Mouse (Mus musculus): ENCODE data around the gene Ralgapb.

Ralgapb gene

DNA sequence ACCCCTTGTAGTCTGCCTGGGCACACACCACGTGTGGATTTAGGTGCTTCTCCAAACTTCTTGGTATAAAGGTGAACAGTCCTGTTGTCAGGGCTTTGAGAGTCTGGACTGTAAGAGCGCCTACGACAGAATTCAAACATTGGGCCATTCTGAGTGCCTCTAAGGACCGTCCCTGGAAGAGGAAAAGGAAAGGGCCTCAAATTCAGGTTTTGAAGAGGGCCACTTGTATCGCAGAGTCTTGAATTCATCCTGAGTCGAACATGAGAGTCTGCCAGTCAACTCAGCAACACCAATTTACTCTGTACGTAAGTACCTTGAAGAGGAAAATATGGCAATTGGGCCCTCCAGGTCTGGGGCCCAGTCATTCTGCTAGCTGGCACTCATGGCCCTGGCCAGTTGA, 6.7 kb upstream of the Ralgapb start:
- no peak for DNase-seq (ENCODE audit: inconsistent ontology term)

DNA sequence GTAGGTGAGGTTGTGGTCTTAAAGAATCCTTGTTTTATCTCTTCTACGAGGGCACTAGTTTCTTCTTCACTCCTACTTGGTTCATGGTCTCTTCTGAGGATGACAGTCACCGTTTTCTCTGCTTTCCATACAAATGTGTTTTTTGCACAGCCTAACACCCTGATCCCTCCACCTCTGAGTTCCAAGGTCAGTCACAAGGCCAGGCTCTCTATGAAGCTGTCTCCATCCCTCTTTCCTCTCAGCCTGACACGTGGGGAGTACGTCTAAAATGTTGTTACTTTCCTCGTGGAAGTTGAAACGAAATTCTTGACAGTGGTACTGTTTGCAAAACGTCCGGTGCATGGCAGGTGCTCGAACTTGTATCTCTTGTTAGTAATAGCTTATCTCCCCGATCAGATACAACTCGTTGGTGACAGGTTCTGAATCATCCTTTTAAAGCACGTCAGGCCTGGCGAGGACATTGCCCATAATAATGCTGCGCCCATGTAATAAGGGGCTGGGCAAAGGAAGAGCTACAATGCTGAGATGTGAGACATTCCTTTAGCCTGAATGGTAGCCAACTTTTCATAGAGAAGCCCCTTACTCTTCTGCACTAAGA, 552 bp upstream of the Ralgapb start:
- DNase-seq (ENCODE audit: inconsistent ontology term): no peak

DNA sequence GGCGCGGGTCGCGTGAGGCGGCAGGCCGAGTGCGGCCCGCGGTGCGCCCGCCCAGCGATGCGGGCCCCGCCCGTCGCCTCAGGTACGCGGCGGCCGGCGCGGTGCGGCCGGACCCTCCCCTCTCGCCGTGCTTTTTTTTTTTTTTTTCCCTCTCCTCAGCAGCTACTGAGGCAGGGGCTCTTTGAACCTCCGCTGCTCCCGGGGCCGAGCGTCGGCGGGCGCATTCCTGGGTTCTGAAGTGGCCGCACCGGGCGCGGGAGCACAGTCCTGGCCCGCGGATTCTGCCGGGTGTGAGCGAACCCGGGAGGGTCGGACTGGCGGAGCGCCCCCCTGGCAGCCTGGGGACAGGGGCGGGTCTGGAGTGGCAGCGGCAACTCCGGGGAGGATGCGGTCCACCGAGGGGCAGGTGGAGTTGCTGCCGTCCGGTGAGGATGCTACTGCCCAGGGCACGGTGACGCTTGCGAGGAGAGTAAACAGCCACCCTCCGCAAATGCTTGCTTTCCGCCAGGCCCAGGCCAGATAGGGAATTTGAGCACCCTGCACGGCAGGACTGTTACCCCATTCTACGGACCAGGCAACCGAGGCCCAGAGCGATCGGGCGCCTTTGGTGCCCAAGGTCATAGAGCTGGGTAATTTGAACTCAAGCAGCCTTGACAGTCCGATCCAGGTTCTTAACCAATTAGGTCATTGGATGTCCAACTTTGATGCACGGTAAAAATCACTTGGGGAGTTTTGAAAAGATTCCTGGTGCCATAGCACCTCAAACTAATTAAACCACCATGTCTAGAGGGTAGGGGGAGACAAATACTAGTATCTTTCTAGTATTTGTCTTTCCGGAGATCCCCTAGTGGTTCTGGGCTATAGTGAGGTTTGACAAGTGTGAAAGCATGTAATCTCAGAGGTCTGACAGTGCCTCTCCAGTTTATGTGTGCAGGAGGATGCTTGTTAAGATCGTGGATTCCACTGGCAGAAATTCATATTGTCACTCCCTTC, 670 bp downstream of the Ralgapb start:
- peak; percentile 70 for DNase-seq (ENCODE audit: inconsistent ontology term)

DNA sequence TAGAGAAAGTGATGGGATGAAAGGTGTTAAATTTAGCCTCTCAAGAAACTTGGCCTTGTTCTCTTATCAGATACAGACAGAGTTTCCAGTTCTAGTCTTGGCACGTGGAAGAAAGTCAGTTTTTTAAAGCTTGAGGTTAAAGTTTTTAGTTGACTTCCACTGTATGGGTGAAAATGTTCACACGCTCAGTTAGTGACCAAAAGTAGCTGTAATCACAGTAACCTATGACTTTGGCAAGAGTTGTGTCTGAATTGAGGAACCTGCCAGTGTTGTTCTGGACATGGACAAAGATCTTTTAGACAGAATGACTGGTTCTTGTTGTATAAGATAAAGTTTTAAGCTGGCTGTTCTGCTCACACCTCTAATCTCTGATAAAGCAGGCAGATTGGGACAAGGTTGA, 3.6 kb downstream of the Ralgapb start:
- no peak for DNase-seq (ENCODE audit: inconsistent ontology term)

DNA sequence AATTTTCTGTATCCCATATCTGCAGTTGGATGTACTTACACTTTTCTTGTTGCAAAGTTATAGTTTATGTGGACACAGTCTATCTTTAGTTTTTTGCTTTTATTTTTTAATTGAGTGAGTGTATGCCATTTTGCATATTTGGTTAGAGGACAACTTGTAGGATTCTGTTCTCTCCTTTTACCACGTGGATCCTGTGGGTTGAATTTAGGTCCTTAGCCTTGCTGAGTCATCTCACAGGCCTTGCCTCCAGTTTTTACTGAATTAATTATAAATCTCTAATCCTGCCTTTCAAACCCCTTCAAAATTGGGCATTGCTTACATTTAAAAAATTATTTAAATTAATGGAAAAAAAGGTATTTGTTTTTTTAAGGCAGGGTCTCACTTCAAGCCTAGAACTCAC, 6.2 kb downstream of the Ralgapb start:
- no peak for DNase-seq (ENCODE audit: inconsistent ontology term)

DNA sequence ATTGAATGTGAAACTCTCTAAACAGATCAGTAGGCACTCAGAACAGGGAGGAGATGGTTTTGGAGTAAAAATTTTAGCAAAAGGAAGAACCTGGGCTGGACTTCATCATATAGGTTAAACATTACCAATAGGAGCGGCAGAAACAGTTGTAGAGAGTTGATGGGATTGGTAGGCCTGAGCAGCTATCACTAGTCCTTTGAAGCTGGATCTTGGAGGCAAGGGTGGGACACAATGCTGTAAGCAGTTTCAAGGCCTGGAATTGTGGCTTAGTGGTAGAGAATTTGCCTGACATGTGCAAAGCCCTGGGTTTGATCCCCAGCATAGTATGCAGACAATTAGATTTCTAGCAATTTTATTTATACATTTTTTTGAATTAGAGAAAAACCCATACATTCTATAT, 9.0 kb downstream of the Ralgapb start:
- no peak for DNase-seq (ENCODE audit: inconsistent ontology term)

DNA sequence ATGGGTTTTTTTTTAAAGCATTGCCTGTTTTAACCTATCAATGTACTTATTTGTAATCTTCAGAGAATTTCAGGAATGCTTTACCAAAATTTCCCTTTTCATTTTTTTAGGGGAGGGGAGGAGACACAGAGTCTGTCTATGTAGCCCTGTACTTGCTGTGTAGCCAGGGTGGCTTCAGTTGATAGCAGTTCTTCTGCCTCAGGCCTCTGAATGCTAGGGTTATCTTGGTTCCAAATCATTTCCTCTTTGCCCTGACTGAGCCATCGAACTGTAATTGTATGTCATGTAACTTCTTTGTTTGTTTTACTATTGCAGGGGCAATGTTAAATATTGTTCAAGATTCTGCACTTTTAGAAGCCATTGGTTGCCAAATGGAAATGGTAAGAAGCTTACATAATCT, 36.2 kb downstream of the Ralgapb start:
- DNase-seq (ENCODE audit: inconsistent ontology term): peak; percentile 30

DNA sequence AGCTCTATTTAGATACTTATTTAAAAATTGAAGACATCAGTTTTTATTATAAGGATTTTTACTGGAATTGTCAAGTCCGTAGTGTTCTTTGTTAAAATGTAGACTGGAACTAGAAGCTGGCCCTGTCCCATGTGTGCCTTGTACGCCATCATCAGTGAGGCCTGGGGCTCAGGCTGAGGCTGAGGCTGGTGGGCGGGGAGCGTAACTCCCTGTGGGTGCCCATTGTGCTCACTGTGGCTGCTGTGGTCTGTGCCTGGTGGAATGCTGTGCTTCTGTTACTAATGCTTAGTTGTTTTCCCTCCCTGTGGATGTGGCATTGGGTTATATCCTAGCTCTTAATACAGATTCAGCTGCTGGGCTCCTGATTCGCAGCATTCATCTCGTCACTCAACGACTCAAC, 40.2 kb downstream of the Ralgapb start:
- DNase-seq (ENCODE audit: inconsistent ontology term): peak; percentile 54

DNA sequence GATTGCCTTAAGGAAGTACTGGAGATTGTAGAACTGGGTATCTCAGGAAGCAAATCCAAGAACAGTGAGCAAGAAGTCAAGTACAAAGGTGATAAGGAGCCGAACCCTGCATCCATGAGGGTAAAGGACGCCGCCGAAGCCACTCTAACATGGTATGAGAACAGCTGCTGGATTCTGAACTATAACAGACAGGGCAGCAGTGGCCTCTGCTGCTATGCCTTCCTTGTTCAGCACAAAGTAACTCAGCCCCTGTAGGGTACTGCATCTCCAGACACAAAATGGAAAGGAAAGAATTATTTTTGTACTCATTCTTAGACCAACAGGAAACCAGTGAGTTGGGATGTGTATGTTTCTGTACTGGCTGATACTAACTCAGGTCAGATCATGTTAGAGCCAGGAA, 46.8 kb downstream of the Ralgapb start:
- no peak for DNase-seq (ENCODE audit: inconsistent ontology term)

DNA sequence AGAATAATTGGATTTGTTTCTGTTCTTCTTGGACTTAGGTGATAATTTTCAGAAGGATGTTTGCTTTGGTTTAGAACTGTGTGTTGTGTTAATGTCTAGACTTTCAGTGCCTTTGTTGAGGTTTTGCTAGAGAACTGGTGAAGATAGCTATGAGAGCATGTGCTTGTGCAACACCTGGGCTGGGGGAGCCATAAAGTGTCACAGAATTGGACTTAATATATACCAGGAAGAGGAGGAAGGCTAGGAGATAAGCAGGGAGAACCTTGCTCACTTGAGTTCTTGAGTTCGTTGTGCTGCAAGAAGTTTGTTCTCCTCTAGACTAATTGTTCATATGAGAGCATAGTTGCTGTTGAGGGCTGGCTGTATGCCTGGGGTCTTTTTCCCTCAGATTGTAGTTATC, 48.0 kb downstream of the Ralgapb start:
- no peak for DNase-seq (ENCODE audit: inconsistent ontology term)

DNA sequence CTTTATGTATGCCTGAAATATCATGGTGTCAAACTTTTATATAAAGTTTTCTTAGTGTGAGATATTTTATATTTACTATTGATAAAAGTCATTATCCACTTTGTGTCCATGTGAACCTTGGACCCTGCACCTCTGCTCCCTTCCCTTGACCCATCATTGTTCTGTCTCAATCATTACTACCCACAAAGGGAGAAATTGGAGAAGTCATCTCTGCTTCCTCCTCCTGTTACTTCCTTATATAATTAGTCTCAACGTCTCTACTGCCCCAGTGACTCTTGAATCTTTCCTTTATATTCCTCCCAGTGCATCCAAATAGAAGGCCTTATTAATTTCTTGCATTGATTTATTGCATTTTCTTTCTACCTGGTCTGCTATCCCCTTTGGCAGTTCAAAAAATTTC, 52.8 kb downstream of the Ralgapb start:
- DNase-seq (ENCODE audit: inconsistent ontology term): no peak

DNA sequence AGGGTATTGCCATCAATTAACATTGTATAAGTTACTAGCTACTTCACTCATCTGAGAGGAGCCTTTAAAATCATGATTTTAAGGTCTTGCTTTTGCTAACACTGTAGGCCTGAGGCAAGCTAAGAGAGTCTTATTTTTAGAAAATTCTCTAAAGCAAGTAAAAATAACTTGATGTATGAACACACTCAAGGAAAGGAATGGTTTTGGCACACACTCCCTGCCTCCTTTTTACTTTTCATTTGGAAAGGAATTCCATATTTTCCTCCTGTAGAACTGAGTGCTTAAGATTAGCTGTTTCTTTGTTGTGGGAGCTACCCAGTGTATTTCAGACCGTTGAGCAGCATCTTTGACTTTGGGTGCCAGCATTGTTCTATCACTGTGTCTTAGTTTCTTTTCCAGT, 64.5 kb downstream of the Ralgapb start:
- no peak for DNase-seq (ENCODE audit: inconsistent ontology term)

DNA sequence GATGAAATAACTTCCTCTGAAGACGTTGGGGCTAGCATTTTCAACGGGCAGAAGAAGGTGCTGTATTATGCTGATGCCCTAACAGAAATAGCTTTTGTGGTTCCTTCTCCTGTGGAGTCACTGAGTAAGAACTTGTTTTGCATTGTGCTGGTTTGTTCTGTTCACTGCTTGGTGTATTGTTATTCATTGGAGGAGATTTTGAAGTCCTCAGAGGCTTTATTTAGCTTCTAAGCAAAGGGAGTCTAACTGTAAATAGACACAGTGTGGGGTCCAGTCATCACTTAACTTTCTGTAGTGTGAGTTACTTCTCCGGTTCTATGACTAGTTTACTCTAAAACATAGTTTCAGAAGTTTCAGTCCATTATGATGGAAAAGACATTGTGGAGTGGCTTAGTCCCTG, 68.0 kb downstream of the Ralgapb start:
- DNase-seq (ENCODE audit: inconsistent ontology term): no peak

DNA sequence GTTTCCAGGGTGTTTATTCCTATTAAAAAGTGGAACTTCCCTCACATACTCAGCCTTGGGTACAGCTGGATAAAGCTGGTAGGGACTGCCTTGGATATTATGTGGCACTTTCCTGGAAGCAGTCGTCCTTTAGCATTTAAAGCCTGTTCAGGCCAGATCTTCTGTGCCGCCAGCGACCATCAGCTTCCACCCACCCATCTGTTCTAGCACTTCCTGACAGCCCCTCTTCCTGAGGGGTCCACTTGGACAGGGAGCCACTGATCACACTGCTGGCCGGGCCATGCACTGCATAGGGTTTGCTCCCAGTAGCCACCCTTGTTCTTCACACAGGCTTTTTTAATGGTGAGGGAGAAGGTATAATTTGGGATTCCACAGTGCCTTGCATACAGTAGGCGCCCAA, 88.8 kb downstream of the Ralgapb start:
- no peak for DNase-seq (ENCODE audit: inconsistent ontology term)

DNA sequence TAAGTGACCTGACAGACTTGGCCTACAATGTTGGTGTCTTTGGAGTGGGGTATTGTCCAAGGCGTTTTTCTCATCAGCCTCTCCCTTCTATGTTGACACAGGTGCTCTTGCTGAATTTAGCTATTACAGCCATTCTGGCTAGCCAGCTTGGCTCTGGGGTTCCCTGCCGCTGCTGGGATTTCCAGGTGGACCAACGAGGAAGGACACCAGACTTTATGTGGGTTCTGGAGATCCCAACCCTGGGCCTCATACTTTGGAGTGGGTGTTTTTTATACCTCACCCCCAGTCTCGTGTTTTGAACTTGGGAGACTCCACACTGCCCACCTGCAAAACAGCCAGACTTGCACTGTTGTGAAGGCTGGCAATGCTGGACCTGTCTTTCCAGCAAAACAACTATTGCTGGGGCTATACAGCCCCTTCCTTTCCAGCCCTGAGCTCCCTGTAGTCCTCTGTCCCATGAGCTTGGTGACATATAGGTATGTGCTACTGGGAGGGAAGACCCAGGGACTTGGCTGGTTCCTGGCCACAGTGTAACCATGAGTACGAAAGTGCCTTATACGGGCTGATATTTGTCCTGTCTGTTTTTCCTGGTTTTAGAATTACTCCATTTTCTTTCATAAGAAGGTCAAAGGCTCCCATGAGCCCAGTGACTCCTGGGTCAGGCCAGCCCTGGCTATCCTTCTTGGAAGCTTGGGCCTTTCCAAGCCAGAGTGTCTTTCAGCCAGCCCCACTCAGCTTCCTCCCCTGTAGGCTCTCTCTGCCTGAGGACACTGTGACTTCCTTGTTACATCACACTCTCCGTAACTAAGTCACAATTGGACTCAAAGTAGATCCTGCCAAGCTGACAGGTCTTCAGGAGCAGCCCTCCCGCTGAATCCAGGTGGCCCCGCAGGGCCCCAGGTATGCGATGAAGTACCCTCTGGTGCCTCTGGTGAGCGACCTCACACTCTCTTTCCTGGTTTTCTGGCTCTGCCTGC, 92.5 kb downstream of the Ralgapb start, which contains the start of gene Adig:
Gene Adig (plus strand): TSS at position 777 of the 977 bp plus-strand sequence.
- no peak for DNase-seq (ENCODE audit: inconsistent ontology term)

DNA sequence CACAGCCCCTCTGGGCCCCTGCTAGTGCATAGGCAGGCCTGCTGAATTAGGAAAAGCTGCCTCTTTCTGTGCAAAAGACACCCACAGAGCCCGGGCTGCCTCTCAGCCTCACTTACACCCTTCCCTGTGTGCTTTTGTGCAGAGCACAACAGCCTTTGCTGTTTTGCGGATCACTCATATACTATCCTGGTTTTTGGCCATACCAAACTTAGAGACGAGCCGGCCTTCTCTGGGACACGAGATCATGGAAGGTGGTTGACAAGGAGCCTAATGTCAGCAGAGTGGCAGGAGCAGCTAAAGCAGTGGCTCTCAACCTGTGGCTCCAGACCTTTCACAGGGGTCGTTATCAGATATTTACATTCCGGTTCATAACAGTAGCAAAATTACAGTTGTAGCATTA, 93.6 kb downstream of the Ralgapb start:
- no peak for DNase-seq (ENCODE audit: inconsistent ontology term)

DNA sequence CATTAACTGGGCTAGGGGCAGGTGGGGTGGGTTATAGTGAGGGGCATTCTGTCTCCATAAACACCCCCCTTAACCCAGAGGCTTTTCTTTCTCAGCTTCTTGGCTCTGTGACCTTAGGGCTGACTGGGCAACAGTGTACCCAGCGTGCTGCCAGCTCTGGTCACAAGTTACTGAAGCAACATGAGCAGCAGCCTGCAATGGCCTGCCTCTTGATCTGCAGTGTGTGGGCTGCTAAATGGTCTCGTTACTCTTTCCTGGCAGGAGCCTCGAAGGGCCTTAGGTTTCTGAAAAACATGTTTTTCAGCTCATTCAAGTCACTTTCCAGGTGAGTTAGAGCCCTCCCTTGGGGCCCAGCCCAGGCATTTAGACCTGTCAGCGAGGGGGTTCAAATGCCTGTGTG, 94.0 kb downstream of the Ralgapb start:
- DNase-seq (ENCODE audit: inconsistent ontology term): no peak

DNA sequence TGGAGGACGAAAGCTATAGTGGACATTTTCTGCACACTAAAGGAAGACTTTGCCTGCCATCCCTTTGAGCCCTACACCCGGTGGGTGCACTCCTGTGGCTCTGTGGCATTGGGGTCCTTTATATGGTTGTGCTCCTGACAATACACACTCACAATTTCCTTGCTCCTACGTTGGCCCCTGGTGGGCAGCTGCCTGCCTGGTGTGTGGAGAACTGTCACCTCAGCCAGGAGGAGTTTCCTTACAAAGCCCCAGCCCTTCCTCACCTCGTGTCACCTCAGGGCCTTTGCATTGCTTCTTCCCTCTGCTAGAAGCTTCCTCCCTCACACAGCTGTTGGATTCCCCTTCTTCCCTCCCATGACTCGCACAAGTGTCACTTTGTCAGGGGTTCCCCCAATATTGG, 96.8 kb downstream of the Ralgapb start:
- DNase-seq (ENCODE audit: inconsistent ontology term): no peak

DNA sequence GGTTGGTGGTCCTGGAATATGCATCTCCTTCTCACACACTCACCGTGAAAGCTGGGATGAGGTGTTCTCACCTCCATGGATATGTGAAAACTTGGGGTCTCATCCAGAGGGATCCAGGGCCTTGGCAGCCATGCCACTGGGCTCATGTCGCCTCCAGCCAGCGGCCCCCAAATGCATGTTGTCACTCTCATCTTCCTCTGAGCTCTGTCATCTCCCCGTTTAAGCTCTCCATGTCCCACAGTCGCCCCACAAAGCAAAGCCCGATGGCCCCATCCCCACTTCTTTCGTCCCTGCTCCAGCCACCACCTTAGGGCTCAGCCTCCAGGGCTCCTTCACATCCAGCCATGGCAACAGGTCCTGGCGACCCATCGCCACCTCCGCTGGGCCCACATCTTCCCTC, 97.4 kb downstream of the Ralgapb start:
- no peak for DNase-seq (ENCODE audit: inconsistent ontology term)

DNA sequence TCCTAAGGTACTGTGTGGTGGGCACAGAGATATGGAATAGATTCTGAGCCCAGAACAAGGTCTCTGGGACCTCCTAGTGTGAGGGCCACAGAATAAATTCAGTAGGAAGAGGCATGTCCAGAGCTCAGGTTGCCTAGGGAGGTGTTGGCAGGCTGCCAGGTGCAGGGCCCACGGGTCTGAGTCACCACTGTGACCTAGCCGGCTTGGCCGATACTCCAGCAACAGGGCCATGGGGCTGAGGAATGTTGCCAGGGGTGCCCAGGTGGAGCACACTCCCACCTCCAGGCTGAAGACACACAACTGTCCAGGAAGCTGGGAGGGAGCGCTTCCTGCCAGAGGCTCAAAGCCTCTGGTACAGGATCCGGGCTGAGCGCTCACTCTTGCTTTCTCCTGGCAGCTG, 101.0 kb downstream of the Ralgapb start:
- peak; percentile 79 for DNase-seq (ENCODE audit: inconsistent ontology term)

DNA sequence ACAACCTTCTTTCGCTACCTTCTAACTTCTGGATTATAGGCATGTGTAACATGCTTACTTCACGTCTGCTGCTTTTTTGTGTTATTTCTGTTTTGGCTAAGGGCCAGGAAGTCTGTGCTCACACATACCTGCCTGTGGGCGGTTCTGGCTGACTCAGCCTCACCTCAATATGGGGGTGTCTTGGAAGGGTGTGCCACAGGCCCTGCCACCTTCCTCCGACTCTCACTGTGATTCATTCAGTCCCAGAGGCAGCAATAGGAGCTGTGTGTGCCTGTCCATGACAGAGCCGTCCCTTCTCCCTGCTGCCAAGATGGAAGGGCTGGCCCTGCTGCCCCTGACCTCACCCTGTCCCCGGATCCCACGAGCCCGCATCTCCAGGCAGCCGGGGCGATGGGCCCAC, 102.9 kb downstream of the Ralgapb start, which contains the start of gene Arhgap40:
Gene Arhgap40 (plus strand): TSS at position 269 of the 400 bp plus-strand sequence.
- DNase-seq (ENCODE audit: inconsistent ontology term): no peak

DNA sequence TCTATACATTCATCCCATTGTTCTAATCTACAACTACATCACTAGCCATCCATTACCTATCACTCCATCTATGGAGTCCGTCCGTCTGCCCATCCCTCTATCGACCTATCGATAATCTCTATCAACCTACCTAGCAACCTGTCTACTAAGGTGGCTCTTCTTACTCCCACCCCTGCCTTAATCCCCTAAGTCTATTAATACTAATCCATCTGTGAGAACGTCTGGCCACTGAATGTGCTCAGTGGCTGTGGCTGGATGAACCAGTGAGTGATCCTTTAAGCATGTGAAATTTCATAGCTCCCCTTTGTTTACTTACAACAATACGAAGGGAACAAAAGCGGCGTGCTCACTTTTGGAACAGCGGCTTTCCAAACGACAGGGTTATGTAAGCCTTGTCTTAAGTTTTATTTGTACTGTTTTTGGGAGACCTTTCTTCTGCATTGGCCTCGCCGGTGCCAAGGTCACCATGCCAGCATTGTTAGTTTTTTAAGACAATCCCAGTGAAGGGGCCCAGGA, 104.2 kb downstream of the Ralgapb start:
- DNase-seq (ENCODE audit: inconsistent ontology term): no peak
